In the genomic region with DNA sequence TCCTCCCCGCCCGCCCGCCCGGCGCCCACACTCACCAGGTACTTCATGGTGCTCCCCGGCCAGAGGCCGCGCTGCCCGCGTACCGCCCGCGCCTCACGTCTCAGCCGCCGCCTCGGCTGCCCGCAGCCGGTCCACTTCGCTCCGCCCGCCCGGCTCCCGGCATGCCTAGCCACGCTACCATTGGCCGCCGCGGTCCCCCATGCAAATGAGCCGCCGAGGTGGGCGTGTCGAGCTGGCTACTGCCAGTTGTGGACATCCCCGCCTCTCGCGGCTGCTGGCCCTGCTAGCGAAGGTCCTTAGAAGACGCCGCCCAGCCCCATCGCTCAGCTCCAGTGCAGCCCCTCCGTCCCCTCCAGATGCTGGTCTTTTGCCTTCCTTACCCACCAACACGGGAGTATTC, we compare ENCODE assay signal across 8 mouse cellular contexts. TPM values are rescaled to one million over a fixed set of nuclear protein-coding genes. Genes with fewer than 3 reads are reported as not detected.
DNase-seq lines count a peak whose midpoint lies in the region; ATAC-seq and TF ChIP-seq lines count a peak whose summit lies in the region.

No protein-coding gene starts in this region.

- peak overlapping the region; percentile 79 for H3K27ac ChIP-seq in forebrain, postnatal 0 days (ENCODE audit: low read depth, low read length)
- peak overlapping the region; percentile 97 for H3K27ac ChIP-seq in layer of hippocampus, adult 2 months

- H3K36me3 ChIP-seq in forebrain, postnatal 0 days (ENCODE audit: insufficient read depth) = no peaks in the 10 kb centered on the region

- no peaks in the 10 kb centered on the region for H3K27me3 ChIP-seq in forebrain, postnatal 0 days (ENCODE audit: insufficient read depth, low read length)

- no peak for TF ChIP-seq CTCF in forebrain, postnatal 0 days (IDR thresholded peaks at IDR 0.05; ENCODE audit: low read depth)
- no peak for TF ChIP-seq CTCF in layer of hippocampus, adult 2 months (conservative IDR thresholded peaks at IDR 0.05)
- TF ChIP-seq CTCF in lung, adult 2 months (IDR thresholded peaks at IDR 0.05; ENCODE audit: insufficient read depth, low read length) = no peak

- peak; percentile 45; the same call in 1 of the 2 replicates for TF ChIP-seq POLR2A in lung, adult 2 months (IDR thresholded peaks at IDR 0.05; ENCODE audit: borderline replicate concordance, extremely low read depth, low read depth, low read length)

- peaks cover 12% of the 10 kb centered on the region; the same call in 1 of the 2 replicates for H3K4me1 ChIP-seq in forebrain, postnatal 0 days (ENCODE audit: insufficient read depth)
- H3K4me1 ChIP-seq in lung, adult 2 months (ENCODE audit: control insufficient read depth, insufficient read depth, low read length) = peaks cover 75% of the 10 kb centered on the region

- H3K4me3 ChIP-seq in forebrain, postnatal 0 days (ENCODE audit: low read depth, low read length) = peak overlapping the region; percentile 72
- peak overlapping the region; percentile 93 for H3K4me3 ChIP-seq in layer of hippocampus, adult 2 months
- peak overlapping the region; percentile 78 for H3K4me3 ChIP-seq in lung, adult 2 months (replicated peaks; ENCODE audit: extremely low read depth, low read depth, low read length)

- peak; percentile 67 for DNase-seq in MEL-GATA-1-ER (ENCODE audit: extremely low read depth, low read depth)
- peak; percentile 91 for DNase-seq in cerebellum, adult 8-10 months
- peak; percentile 92 for DNase-seq in forebrain, postnatal 0 days
- DNase-seq in heart, postnatal 4 days = peak; percentile 99
- peak; percentile 94 to 95 for DNase-seq in layer of hippocampus, adult 2 months (ENCODE audit: low spot score in 2 of 2)
- peak; percentile 95 for DNase-seq in lung, adult 2 months
- peak; percentile 97 for DNase-seq in testis, postnatal 14 days (ENCODE audit: low spot score)

- peak; percentile 98 for ATAC-seq in forebrain, postnatal 0 days
- peak; percentile 58 for ATAC-seq in neutrophil, adult 5-6 weeks (ENCODE audit: extremely low read depth, insufficient number of reproducible peaks, low FRiP score, poor library complexity, severe bottlenecking)

- H3K9ac ChIP-seq in forebrain, postnatal 0 days = peak overlapping the region; percentile 84

- no peaks in the 10 kb centered on the region for H3K9me3 ChIP-seq in forebrain, postnatal 0 days (ENCODE audit: low read length)

- under 1% methylated on average over 40 of the region's 41 CpGs for WGBS in forebrain, postnatal 0 days
- under 1% methylated on average over 32 of the region's 41 CpGs for WGBS in lung, adult 2 months

- H3K4me2 ChIP-seq in forebrain, postnatal 0 days (ENCODE audit: low read depth) = peak overlapping the region; percentile 82

RNA-seq across cellular contexts. Expression of gene Bcar1, which starts 11.6 kb away (rescaled TPM):
- 53.4 and 60.3 TPM in 2 replicates for total RNA-seq in forebrain, postnatal 0 days (2014; rRNA removed)
- polyA plus RNA-seq in forebrain, postnatal 0 days (2015; fragmentation: Nextera tagmentation; extraction: Ambion mirVana) = 43.4 and 47.0 TPM in 2 replicates
- 10 to 100 TPM; 62.7 to 65.0 TPM for total RNA-seq in heart, postnatal 4 days (2021)
- 10 to 100 TPM; 66.1 to 69.7 TPM for total RNA-seq in layer of hippocampus, adult 2 months (2021)
- polyA plus RNA-seq in lung, adult 2 months (2012; rRNA removed) = 81.4 and 87.7 TPM in 2 replicates
- total RNA-seq in neutrophil, adult 5-6 weeks (2017) = 0.23 TPM in 1 of 2 replicates, not detected in the other

RNA-seq across cellular contexts. Expression of gene Ctrb1, which starts 41.2 kb away (rescaled TPM):
- total RNA-seq in forebrain, postnatal 0 days (2014; rRNA removed) = not detected in 2 replicates
- not detected in 2 replicates for polyA plus RNA-seq in forebrain, postnatal 0 days (2015; fragmentation: Nextera tagmentation; extraction: Ambion mirVana)
- total RNA-seq in heart, postnatal 4 days (2021) = not detected
- total RNA-seq in layer of hippocampus, adult 2 months (2021) = not detected
- 1.5 and 59.1 TPM in 2 replicates for polyA plus RNA-seq in lung, adult 2 months (2012; rRNA removed)
- total RNA-seq in neutrophil, adult 5-6 weeks (2017) = not detected in 2 replicates

Comparison
In these comparisons a context has a peak if more than half of its experiments do, and no peak if none do; other contexts are left out.
1. Peak in every context shown above with its lines: DNase-seq, ATAC-seq, H3K4me3 ChIP-seq and H3K27ac ChIP-seq.
2. RNA of gene Bcar1, which starts 11.6 kb away (total RNA-seq): 66.1 to 69.7 TPM in layer of hippocampus, adult 2 months, 62.7 to 65.0 TPM in heart, postnatal 4 days and 53.4 to 60.3 TPM in forebrain, postnatal 0 days; 0.23 TPM in neutrophil, adult 5-6 weeks; every median in the first group is over 10 times any median in the second.